Mouse (Mus musculus) hindbrain, postnatal 0 days (tissue): ENCODE results near the gene 1110008L16Rik. TPM values are rescaled to one million over a fixed set of nuclear protein-coding genes. Genes with fewer than 3 reads are reported as not detected.

ENCODE experiments used
- ATAC-seq: fragments of 200-750 bp; cut with Nextera tagmentation; 2 replicates; pipeline ENCODE4 v1.8.0; 2017; ENCODE audit warnings: mild to moderate bottlenecking, moderate TSS enrichment, moderate library complexity
- DNase-seq: peaks from one replicate; pipeline ENCODE4 v3.0.0-alpha.2; 2015; ENCODE audit warnings: low spot score
- H3K27ac ChIP-seq: fragments of 300-500 bp; sonication (generic); 2 replicates; pipeline ENCODE4 v1.5.1; 2014; ENCODE audit warnings: mild to moderate bottlenecking
- H3K27me3 ChIP-seq: fragments of 300-500 bp; sonication (generic); 2 replicates; pipeline ENCODE4 v1.6.1; 2014; ENCODE audit warnings: low read length, mixed read lengths; ENCODE audit not compliant: insufficient read depth
- H3K36me3 ChIP-seq: fragments of 300-500 bp; sonication (generic); 2 replicates; pipeline ENCODE4 v1.6.1; 2014; ENCODE audit warnings: low read length, mixed read lengths; ENCODE audit not compliant: insufficient read depth
- H3K4me1 ChIP-seq: fragments of 300-500 bp; sonication (generic); 2 replicates; pipeline ENCODE4 v1.6.1; 2014; ENCODE audit warnings: antibody characterized with exemption, low read length, mixed read lengths; ENCODE audit not compliant: insufficient read depth
- H3K4me2 ChIP-seq: fragments of 300-500 bp; sonication (generic); 2 replicates; pipeline ENCODE4 v1.6.1; 2014; ENCODE audit warnings: low read depth, mild to moderate bottlenecking, low read length, moderate library complexity, mixed read lengths
- H3K4me3 ChIP-seq: fragments of 300-500 bp; sonication (generic); 2 replicates; pipeline ENCODE4 v1.5.1; 2014; ENCODE audit warnings: low read length
- H3K9ac ChIP-seq: fragments of 300-500 bp; sonication (generic); replicated peaks from 2 replicates; pipeline ENCODE4 v1.6.1; 2014; ENCODE audit warnings: mild to moderate bottlenecking, low read length, moderate library complexity, mixed read lengths
- H3K9me3 ChIP-seq: fragments of 300-500 bp; sonication (generic); 2 replicates; pipeline ENCODE4 v1.6.1; 2016; ENCODE audit warnings: low read length, mixed read lengths
- CTCF ChIP-seq: IDR thresholded peaks from 2 replicates; pipeline ENCODE4 v1.5.1; 2016; ENCODE audit warnings: antibody characterized with exemption, control low read depth, low read depth
- WGBS: fragments of 180-500 bp; shearing (Covaris S2); extraction: QIAGEN DNeasy Blood & Tissue Kit; methylation state at CpG from one replicate; pipeline ENCODE4 v1.1.7; 2014; 5-methylcytosine and 5-hydroxymethylcytosine counted together
- polyA plus RNA-seq: library from polyadenylated mRNA; unstranded; fragments of >200 nt; fragmentation: Nextera tagmentation; extraction: Ambion mirVana; gene quantifications from 2 replicates; pipeline ENCODE4 v1.2.1, GENCODE M21; 2015
- total RNA-seq: library from RNA; depleted of rRNA; stranded (reverse); fragments of >200 nt; gene quantifications from 2 replicates; pipeline ENCODE4 v1.2.3, GENCODE M21; 2014

1110008L16Rik gene
- total and polyA plus RNA-seq, 2 experiments from 2014 or later: 7.6 to 9.8 TPM

- no peak within 1 kb of the TSS for H3K9ac ChIP-seq
- H3K4me1 ChIP-seq: no peaks in the 10 kb centered on the region
- H3K36me3 ChIP-seq: no peaks in the 10 kb centered on the region
- no peak within 1 kb of the TSS for H3K4me3 ChIP-seq
- H3K27me3 ChIP-seq: no peaks in the 10 kb centered on the region
- no peaks in the 10 kb centered on the region for H3K9me3 ChIP-seq
- no peak within 1 kb of the TSS for H3K4me2 ChIP-seq
- 85% methylated on average over 10 of the region's 10 CpGs for WGBS
- DNase-seq (no peak), ATAC-seq (no peak)
- no peak within 1 kb of the TSS for H3K27ac ChIP-seq
- TF ChIP-seq CTCF: no peak
Observed at GRCm38 (mm10) chr12:55384023-55384749, 84.8 kb downstream of the 1110008L16Rik start, which contains the start of gene Psma6. Gene Psma6 (plus strand): TSS chr12:55384222.

GRCm38 (mm10) chr12:55384826-55385225, 85.4 kb downstream of the 1110008L16Rik start:
- Histone ChIP-seq H3K9me3 (no peaks in the 10 kb centered on the region), H3K9ac (no peak overlapping the region), H3K4me2 (no peak overlapping the region), H3K27me3 (no peaks in the 10 kb centered on the region), H3K27ac (no peak overlapping the region), H3K4me1 (no peaks in the 10 kb centered on the region), H3K4me3 (no peak overlapping the region), H3K36me3 (no peaks in the 10 kb centered on the region)
- WGBS: 88% methylated on average over 3 of the region's 3 CpGs
- no peak for ATAC-seq
- TF ChIP-seq CTCF: no peak
- DNase-seq: no peak

GRCm38 (mm10) chr12:55385931-55386330, 86.6 kb downstream of the 1110008L16Rik start:
- Histone ChIP-seq H3K27me3 (no peaks in the 10 kb centered on the region), H3K4me3 (no peak overlapping the region), H3K9me3 (no peaks in the 10 kb centered on the region), H3K4me1 (no peaks in the 10 kb centered on the region), H3K27ac (peak overlapping the region; percentile 41; the same call in 1 of the 2 replicates), H3K9ac (no peak overlapping the region), H3K4me2 (no peak overlapping the region), H3K36me3 (no peaks in the 10 kb centered on the region)
- 21% methylated on average over 6 of the region's 6 CpGs for WGBS
- DNase-seq: peak; percentile 6
- ATAC-seq: no peak; the same call in 1 of the 2 replicates
- no peak for TF ChIP-seq CTCF

- no peak for DNase-seq
- Histone ChIP-seq H3K27ac (peak overlapping the region; percentile 41; the same call in 1 of the 2 replicates), H3K4me3 (no peak overlapping the region), H3K36me3 (no peaks in the 10 kb centered on the region), H3K4me2 (no peak overlapping the region), H3K4me1 (no peaks in the 10 kb centered on the region), H3K27me3 (no peaks in the 10 kb centered on the region), H3K9ac (no peak overlapping the region), H3K9me3 (no peaks in the 10 kb centered on the region)
- no peak for TF ChIP-seq CTCF
- WGBS: 73% methylated on average over 9 of the region's 9 CpGs
- ATAC-seq: no peak
Observed at GRCm38 (mm10) chr12:55386456-55386855, 87.1 kb downstream of the 1110008L16Rik start.

DNA sequence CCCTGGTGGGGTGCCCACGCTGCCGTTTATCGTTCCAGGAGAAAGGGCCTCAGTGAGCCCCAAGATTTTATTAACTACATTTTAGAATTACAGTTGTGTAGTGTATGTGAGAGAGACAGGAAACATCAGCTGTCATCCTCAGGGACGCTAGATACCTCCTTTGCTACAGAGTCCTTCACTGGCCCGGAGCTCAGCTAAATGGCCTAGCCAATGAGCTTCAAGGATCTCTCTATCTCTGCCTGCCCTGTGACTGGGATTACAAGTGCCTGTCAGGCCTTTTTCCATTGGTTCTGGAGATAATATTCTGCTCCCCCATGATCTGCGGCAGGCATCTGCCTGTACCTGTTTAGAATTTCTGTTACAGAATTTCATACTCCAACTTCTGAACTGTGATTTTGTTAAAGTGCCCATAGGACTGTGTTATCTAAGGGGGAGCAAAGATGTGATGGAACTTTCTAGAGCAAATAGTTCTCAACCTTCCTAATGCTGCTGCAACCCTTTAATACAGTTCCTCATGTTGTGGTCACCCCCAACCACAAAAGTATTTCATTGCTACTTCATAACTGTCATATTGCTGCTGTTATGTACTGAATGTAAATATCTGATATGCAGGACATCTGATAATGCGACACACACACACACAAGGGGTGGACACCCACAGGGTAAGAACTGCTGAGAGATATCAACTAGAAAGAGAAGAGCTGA, 87.9 kb downstream of the 1110008L16Rik start:
- Histone ChIP-seq H3K4me2 (no peak overlapping the region), H3K9me3 (no peaks in the 10 kb centered on the region), H3K27ac (no peak overlapping the region), H3K9ac (no peak overlapping the region), H3K27me3 (no peaks in the 10 kb centered on the region), H3K36me3 (no peaks in the 10 kb centered on the region), H3K4me1 (no peaks in the 10 kb centered on the region), H3K4me3 (no peak overlapping the region)
- WGBS: 83% methylated on average over 7 of the region's 7 CpGs
- no peak for DNase-seq
- ATAC-seq: no peak
- TF ChIP-seq CTCF: no peak

GRCm38 (mm10) chr12:55387788-55388465, 88.5 kb downstream of the 1110008L16Rik start:
- TF ChIP-seq CTCF: no peak
- Histone ChIP-seq H3K4me3 (no peak overlapping the region), H3K4me2 (no peak overlapping the region), H3K9me3 (no peaks in the 10 kb centered on the region), H3K9ac (no peak overlapping the region), H3K27ac (no peak overlapping the region), H3K36me3 (no peaks in the 10 kb centered on the region), H3K27me3 (no peaks in the 10 kb centered on the region), H3K4me1 (no peaks in the 10 kb centered on the region)
- DNase-seq (no peak), ATAC-seq (no peak)
- 72% methylated on average over 11 of the region's 11 CpGs for WGBS
